Mouse (Mus musculus) testis, adult 2 months (tissue): Measurements from ENCODE around the gene Mitd1.

ENCODE experiments used
- CTCF ChIP-seq: fragments of 200-500 bp; IDR thresholded peaks from 2 replicates; pipeline ENCODE4 v1.5.1; 2012; ENCODE audit warnings: low read depth, mild to moderate bottlenecking, inconsistent platforms, low read length, moderate library complexity; ENCODE audit not compliant: control insufficient read depth, insufficient read depth, insufficient replicate concordance
- POLR2A ChIP-seq: fragments of 200-500 bp; IDR thresholded peaks from 2 replicates; pipeline ENCODE4 v1.6.1; 2012; ENCODE audit warnings: low read depth, mild to moderate bottlenecking, inconsistent platforms, low read length, moderate library complexity; ENCODE audit not compliant: control insufficient read depth

- TF ChIP-seq CTCF = no peak
- TF ChIP-seq POLR2A = no peak
These were observed 21.6 kb downstream of the Mitd1 start for GRCm38 (mm10) chr1:37868640-37869039.
